Mouse (Mus musculus) MEL (cell line): ENCODE data around the gene Ncapg. TPM values are rescaled to one million over a fixed set of nuclear protein-coding genes. Genes with fewer than 3 reads are reported as not detected.

Experiments
- DNase-seq: peaks from one replicate; pipeline ENCODE4 v3.0.0; 2011; ENCODE audit warnings: low read depth, low spot score
- H3K27ac ChIP-seq: 2 replicates; pipeline ENCODE4 v1.5.1; 2012; ENCODE audit warnings: low read depth, mild to moderate bottlenecking, control low read depth, low read length, moderate library complexity; ENCODE audit not compliant: control insufficient read depth
- H3K27me3 ChIP-seq, 2 experiments: fragments of 150-350 bp in 1 of 2; sonication (generic) in 1 of 2; 2 replicates each; pipeline ENCODE4 v1.6.1; 2012; ENCODE audit warnings: low read length in 2 of 2, mild to moderate bottlenecking in 2 of 2, improper control_type of control experiment in 1 of 2, moderate library complexity in 1 of 2; ENCODE audit not compliant: insufficient read depth in 2 of 2, control insufficient read depth in 1 of 2
- H3K36me3 ChIP-seq, 2 experiments: 2 replicates each; pipeline ENCODE4 v1.6.1; 2012 to 2014; ENCODE audit warnings: low read length in 2 of 2, improper control_type of control experiment in 1 of 2, inconsistent platforms in 1 of 2, mild to moderate bottlenecking in 1 of 2; ENCODE audit not compliant: insufficient read depth in 2 of 2, control insufficient read depth in 1 of 2
- H3K4me1 ChIP-seq, 2 experiments: fragments of 150-350 bp in 1 of 2; sonication (generic) in 1 of 2; 2 replicates each; pipeline ENCODE4 v1.6.1; 2012; ENCODE audit warnings: low read length in 2 of 2, improper control_type of control experiment in 1 of 2, mild to moderate bottlenecking in 1 of 2; ENCODE audit not compliant: insufficient read depth in 2 of 2, control insufficient read depth in 1 of 2
- H3K4me3 ChIP-seq, 2 experiments: fragments of 150-350 bp in 1 of 2; sonication (generic) in 1 of 2; 2 replicates each; pipeline ENCODE4 v1.5.1; 2012; ENCODE audit warnings: low read depth in 2 of 2, low read length in 2 of 2, mild to moderate bottlenecking in 2 of 2, moderate library complexity in 2 of 2, control low read depth in 1 of 2, improper control_type of control experiment in 1 of 2; ENCODE audit not compliant: control insufficient read depth in 1 of 2, insufficient read depth in 1 of 2
- H3K79me2 ChIP-seq: 2 replicates; pipeline ENCODE4 v1.6.1; 2012; ENCODE audit warnings: mild to moderate bottlenecking, low read length, moderate library complexity; ENCODE audit not compliant: control insufficient read depth, poor library complexity, insufficient read depth
- H3K9ac ChIP-seq: 2 replicates; pipeline ENCODE4 v1.6.1; 2012; ENCODE audit warnings: low read depth, mild to moderate bottlenecking, control low read depth, low read length, moderate library complexity; ENCODE audit not compliant: control insufficient read depth, poor library complexity, severe bottlenecking
- H3K9me3 ChIP-seq: fragments of 150-350 bp; sonication (generic); replicated peaks from 2 replicates; pipeline ENCODE4 v1.6.1; 2012; ENCODE audit warnings: mild to moderate bottlenecking, low read length, improper control_type of control experiment, moderate library complexity; ENCODE audit not compliant: insufficient read depth
- BHLHE40 ChIP-seq: IDR thresholded peaks from 2 replicates; pipeline ENCODE4 v1.6.1; 2012; ENCODE audit warnings: low read depth, mild to moderate bottlenecking, inconsistent platforms, low read length, improper control_type of control experiment, borderline replicate concordance
- CHD1 ChIP-seq: IDR thresholded peaks from 2 replicates; pipeline ENCODE4 v1.6.1; 2012; ENCODE audit warnings: low read depth, mild to moderate bottlenecking, inconsistent platforms, low read length, improper control_type of control experiment
- CHD2 ChIP-seq: IDR thresholded peaks from 2 replicates; pipeline ENCODE4 v1.6.1; 2011; ENCODE audit warnings: low read length, improper control_type of control experiment
- CTCF ChIP-seq, 3 experiments: IDR thresholded peaks in 2 of 3; conservative IDR thresholded peaks in 1 of 3; 2 replicates each; pipeline ENCODE4 v1.5.1; 2011 to 2012; ENCODE audit warnings: low read length in 3 of 3, low read depth in 2 of 3, mild to moderate bottlenecking in 2 of 3, improper control_type of control experiment in 1 of 3, inconsistent platforms in 1 of 3, mixed read lengths in 1 of 3, moderate library complexity in 1 of 3; ENCODE audit not compliant: control insufficient read depth in 1 of 3, insufficient read depth in 1 of 3, poor library complexity in 1 of 3, severe bottlenecking in 1 of 3
- ELF1 ChIP-seq: IDR thresholded peaks from 2 replicates; pipeline ENCODE4 v1.6.1; 2014; ENCODE audit warnings: low read depth, mild to moderate bottlenecking, inconsistent platforms, low read length, improper control_type of control experiment, moderate library complexity
- EP300 ChIP-seq, 2 experiments: IDR thresholded peaks; 2 replicates each; pipeline ENCODE4 v1.6.1; 2011; ENCODE audit warnings: improper control_type of control experiment in 2 of 2, low read length in 2 of 2, low read depth in 1 of 2, mild to moderate bottlenecking in 1 of 2
- GATA1 ChIP-seq: IDR thresholded peaks from 2 replicates; pipeline ENCODE4 v1.6.1; 2011; ENCODE audit warnings: low read depth, low read length, improper control_type of control experiment
- KAT2A ChIP-seq: conservative IDR thresholded peaks from 2 replicates; pipeline ENCODE4 v1.6.1; 2012; ENCODE audit warnings: low read depth, low read length, improper control_type of control experiment, inconsistent platforms
- MAFK ChIP-seq: IDR thresholded peaks from 2 replicates; pipeline ENCODE4 v1.6.1; 2011; ENCODE audit warnings: low read depth, mild to moderate bottlenecking, low read length, improper control_type of control experiment, borderline replicate concordance
- MAX ChIP-seq: IDR thresholded peaks from 2 replicates; pipeline ENCODE4 v1.6.1; 2011; ENCODE audit warnings: low read length, improper control_type of control experiment
- MXI1 ChIP-seq: IDR thresholded peaks from 2 replicates; pipeline ENCODE4 v1.6.1; 2011; ENCODE audit warnings: mild to moderate bottlenecking, low read depth, low read length, improper control_type of control experiment
- MYB ChIP-seq: IDR thresholded peaks from 2 replicates; pipeline ENCODE4 v1.6.1; 2011; ENCODE audit warnings: mild to moderate bottlenecking, low read depth, low read length, improper control_type of control experiment
- NRF1 ChIP-seq: IDR thresholded peaks from 2 replicates; pipeline ENCODE4 v1.6.1; 2014; ENCODE audit warnings: low read depth, mild to moderate bottlenecking, inconsistent platforms, low read length, improper control_type of control experiment, moderate library complexity; ENCODE audit not compliant: poor library complexity, insufficient read depth, severe bottlenecking
- POLR2AphosphoS2 ChIP-seq: IDR thresholded peaks from 2 replicates; pipeline ENCODE4 v1.6.1; 2011; ENCODE audit warnings: low read length, improper control_type of control experiment
- RAD21 ChIP-seq: IDR thresholded peaks from 2 replicates; pipeline ENCODE4 v1.6.1; 2011; ENCODE audit warnings: mild to moderate bottlenecking, low read depth, low read length, improper control_type of control experiment
- RCOR1 ChIP-seq: IDR thresholded peaks from 2 replicates; pipeline ENCODE4 v1.6.1; 2012; ENCODE audit warnings: low read depth, mild to moderate bottlenecking, inconsistent platforms, low read length, improper control_type of control experiment
- SIN3A ChIP-seq: IDR thresholded peaks from 2 replicates; pipeline ENCODE4 v1.6.1; 2012; ENCODE audit warnings: low read length, improper control_type of control experiment, inconsistent platforms
- TBP ChIP-seq: IDR thresholded peaks from 2 replicates; pipeline ENCODE4 v1.8.0; 2011; ENCODE audit warnings: low read depth, low read length, improper control_type of control experiment
- TCF12 ChIP-seq: IDR thresholded peaks from 2 replicates; pipeline ENCODE4 v1.6.1; 2014; ENCODE audit warnings: low read depth, mild to moderate bottlenecking, inconsistent platforms, low read length, improper control_type of control experiment, moderate library complexity
- UBTF ChIP-seq: IDR thresholded peaks from 2 replicates; pipeline ENCODE4 v1.6.1; 2012; ENCODE audit warnings: low read depth, mild to moderate bottlenecking, inconsistent platforms, low read length, improper control_type of control experiment, moderate library complexity, borderline replicate concordance; ENCODE audit not compliant: insufficient read depth
- USF1 ChIP-seq: IDR thresholded peaks from 2 replicates; pipeline ENCODE4 v1.6.1; 2014; ENCODE audit warnings: low read depth, mild to moderate bottlenecking, inconsistent platforms, low read length, improper control_type of control experiment, moderate library complexity
- USF2 ChIP-seq, 2 experiments: IDR thresholded peaks; 2 replicates each; pipeline ENCODE4 v1.6.1; 2011 to 2012; ENCODE audit warnings: improper control_type of control experiment in 2 of 2, low read length in 2 of 2, borderline replicate concordance in 1 of 2, inconsistent platforms in 1 of 2, low read depth in 1 of 2, mild to moderate bottlenecking in 1 of 2; ENCODE audit not compliant: insufficient read depth in 1 of 2
- ZKSCAN1 ChIP-seq: IDR thresholded peaks from 2 replicates; pipeline ENCODE4 v1.6.1; 2012; ENCODE audit warnings: low read depth, mild to moderate bottlenecking, inconsistent platforms, low read length, improper control_type of control experiment, moderate library complexity
- ZNF384 ChIP-seq: IDR thresholded peaks from 2 replicates; pipeline ENCODE4 v1.6.1; 2012; ENCODE audit warnings: low read depth, mild to moderate bottlenecking, inconsistent platforms, low read length, improper control_type of control experiment
- polyA plus RNA-seq, 2 experiments: library from polyadenylated mRNA; stranded (reverse) in 1 of 2; unstranded in 1 of 2; fragments of >175 nt in 1 of 2; fragments of >200 nt in 1 of 2; gene quantifications; 2 replicates each; pipeline versions ENCODE4 v1.2.1 to v1.2.4; 2012; ENCODE audit warnings: low replicate concordance in 2 of 2, low read depth in 1 of 2; ENCODE audit not compliant: insufficient read length in 2 of 2, insufficient read depth in 1 of 2, missing spikeins in 1 of 2
- total RNA-seq: library from RNA; depleted of rRNA; stranded (reverse); fragments of 300-350 nt; gene quantifications from 2 replicates; pipeline ENCODE4 v1.2.3, GENCODE M21; 2012

Ncapg gene
- total and polyA plus RNA-seq, 3 experiments, result 39.2 to 58.2 (median 52.6) TPM

- no peaks in the 10 kb centered on the region for H3K9me3 ChIP-seq
- no peak overlapping the region for H3K9ac ChIP-seq
- no peak overlapping the region for H3K4me3 ChIP-seq
- no peaks in the 10 kb centered on the region for H3K79me2 ChIP-seq
- TF ChIP-seq SIN3A, result no peak
- no peak overlapping the region for H3K27ac ChIP-seq
- H3K27me3 ChIP-seq, result peaks cover 1 to 3% of the 10 kb centered on the region in 2 experiments; a peak in 2 of 4 replicates
- no peak for DNase-seq
- no peaks in the 10 kb centered on the region for H3K36me3 ChIP-seq
- H3K4me1 ChIP-seq, result no peaks in the 10 kb centered on the region
Observed at GRCm38 (mm10) chr5:45638378-45638777, 31.3 kb upstream of the Ncapg start.

DNA sequence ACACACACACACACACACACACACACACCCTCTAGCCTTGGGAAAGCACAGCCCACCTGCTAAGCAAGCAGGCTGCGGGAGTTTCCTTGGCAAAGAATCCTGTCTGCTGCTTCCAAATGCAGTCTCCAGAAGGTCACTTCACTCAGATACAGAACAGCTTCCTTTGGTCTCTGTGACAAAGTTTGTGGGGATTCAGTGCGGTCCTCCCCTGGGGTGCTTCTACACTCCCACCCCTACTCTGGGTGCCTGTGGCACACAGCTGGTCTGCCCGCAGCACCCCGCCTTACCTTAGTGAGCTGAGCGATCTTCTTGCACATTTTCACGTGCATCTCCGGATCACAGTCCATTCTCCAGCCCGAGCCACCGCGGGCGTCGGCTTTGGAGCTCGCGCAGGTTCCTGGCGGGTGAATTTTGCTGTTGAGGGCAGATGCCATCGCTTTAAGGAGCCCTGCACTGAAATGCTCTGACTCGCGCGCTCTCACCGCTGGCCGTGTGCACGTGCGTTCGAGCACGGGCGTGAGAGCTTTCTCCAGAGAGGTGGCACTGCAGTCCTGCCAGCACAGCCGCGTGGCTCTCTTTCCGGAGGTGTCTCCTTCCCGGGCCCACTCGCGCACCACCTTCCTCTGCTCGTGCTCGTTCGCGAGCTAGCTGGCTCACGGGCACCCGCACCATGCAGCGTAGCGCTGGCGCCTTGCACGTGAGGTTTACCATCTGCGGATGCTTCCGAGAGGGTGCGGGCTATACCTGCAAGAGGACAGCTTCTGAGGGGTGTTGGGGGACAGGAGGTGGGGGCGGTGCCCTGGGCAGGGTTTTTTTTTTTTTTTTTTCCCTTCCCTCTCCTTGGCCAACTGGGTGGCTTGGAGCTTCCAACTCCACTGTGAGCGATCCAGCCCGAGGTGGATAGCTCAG, 30.7 kb upstream of the Ncapg start, which contains the start of gene Fam184b:
Gene Fam184b, minus strand, starts transcription at position 809 of the 909 bp plus-strand sequence.
- TF ChIP-seq USF2 (IDR thresholded peaks at IDR 0.05; ENCODE audit: borderline replicate concordance in 1 of 2, insufficient read depth in 1 of 2, low read depth in 1 of 2, low read length in 2 of 2) (no peak), POLR2AphosphoS2 (no peak), BHLHE40 (no peak), TBP (no peak), CHD2 (no peak), CTCF (IDR thresholded peaks at IDR 0.05 in 2 of 3, conservative IDR thresholded peaks at IDR 0.05 in 1 of 3; ENCODE audit: control insufficient read depth in 1 of 3, insufficient read depth in 1 of 3, low read depth in 2 of 3, low read length in 3 of 3, poor library complexity in 1 of 3, severe bottlenecking in 1 of 3) (no peak), MAFK (no peak), EP300 (IDR thresholded peaks at IDR 0.05; ENCODE audit: low read depth in 1 of 2, low read length in 2 of 2) (no peak), TCF12 (no peak), GATA1 (no peak)
- Histone ChIP-seq H3K4me3 (no peak within 1 kb of the TSS), H3K36me3 (no peaks in the 10 kb centered on the region), H3K4me1 (no peaks in the 10 kb centered on the region), H3K79me2 (no peaks in the 10 kb centered on the region), H3K27me3 (peaks cover 3 to 5% of the 10 kb centered on the region in 2 experiments; a peak in 2 of 4 replicates), H3K9me3 (no peaks in the 10 kb centered on the region), H3K27ac (no peak within 1 kb of the TSS), H3K9ac (no peak within 1 kb of the TSS)
- no peak for DNase-seq

GRCm38 (mm10) chr5:45639715-45640092, 30.0 kb upstream of the Ncapg start:
- no peaks in the 10 kb centered on the region for H3K79me2 ChIP-seq
- peaks cover 2 to 5% of the 10 kb centered on the region in 2 experiments; a peak in 2 of 4 replicates for H3K27me3 ChIP-seq
- no peaks in the 10 kb centered on the region for H3K4me1 ChIP-seq
- no peaks in the 10 kb centered on the region for H3K9me3 ChIP-seq
- no peak overlapping the region for H3K9ac ChIP-seq
- H3K36me3 ChIP-seq, result no peaks in the 10 kb centered on the region
- TF ChIP-seq MXI1 (no peak), UBTF (no peak), MAFK (no peak), ZNF384 (no peak), RCOR1 (no peak), BHLHE40 (no peak), SIN3A (no peak), USF1 (no peak), NRF1 (no peak), ZKSCAN1 (no peak), ELF1 (no peak), MAX (no peak), CHD1 (no peak), MYB (no peak), RAD21 (no peak), KAT2A (no peak), POLR2AphosphoS2 (no peak)
- H3K27ac ChIP-seq, result no peak overlapping the region
- no peak for DNase-seq
- H3K4me3 ChIP-seq, result no peak overlapping the region
